ENCODE assay signal across 8 mouse cellular contexts in genomic region chr2:150665534-150666451, GRCm38 (mm10). TPM values are rescaled to one million over a fixed set of nuclear protein-coding genes. Genes with fewer than 3 reads are reported as not detected.
DNase-seq lines count a peak whose midpoint lies in the region; ATAC-seq lines count a peak whose summit lies in the region.

No protein-coding gene starts in this region.

- peaks cover 19% of the 10 kb centered on the region for H3K4me1 ChIP-seq in hindbrain, embryonic 12.5 days

- H3K9me3 ChIP-seq in hindbrain, embryonic 12.5 days (replicated peaks): no peaks in the 10 kb centered on the region

- H3K27ac ChIP-seq in hindbrain, embryonic 12.5 days: no peak overlapping the region

- DNase-seq in ovary, adult 18-20 months (ENCODE audit: low spot score): peak; percentile 68
- no peak for DNase-seq in ovary, postnatal 36 days (ENCODE audit: low spot score)
- DNase-seq in thymus, postnatal 10 days (ENCODE audit: low spot score in 2 of 2): peak; percentile 49 to 60
- DNase-seq in adrenal gland, postnatal 36 days: no peak
- DNase-seq in cerebellum, postnatal 4 days (ENCODE audit: low spot score in 2 of 2): no peak
- DNase-seq in layer of hippocampus, adult 9-10 months (ENCODE audit: low spot score): no peak

- peak overlapping the region; percentile 29 for H3K4me2 ChIP-seq in hindbrain, embryonic 12.5 days (replicated peaks)

- 48% methylated on average over 10 of the region's 10 CpGs for WGBS in hindbrain, embryonic 12.5 days

- peaks cover 21% of the 10 kb centered on the region for H3K27me3 ChIP-seq in hindbrain, embryonic 12.5 days

- no peak overlapping the region for H3K9ac ChIP-seq in hindbrain, embryonic 12.5 days

- no peaks in the 10 kb centered on the region for H3K36me3 ChIP-seq in hindbrain, embryonic 12.5 days

- H3K4me3 ChIP-seq in hindbrain, embryonic 12.5 days: no peak overlapping the region

- ATAC-seq in hindbrain, embryonic 12.5 days (ENCODE audit: low FRiP score): no peak
- peak; percentile 37 for ATAC-seq in megakaryocyte progenitor cell, adult 5-6 weeks (replicated peaks; ENCODE audit: poor library complexity)

RNA-seq across cellular contexts. Expression of gene Acss1, which starts 2.5 kb away (rescaled TPM):
- polyA plus RNA-seq in hindbrain, embryonic 12.5 days (2016; fragmentation: Nextera tagmentation; extraction: Ambion mirVana): 28.4 and 32.6 TPM in 2 replicates
- total RNA-seq in megakaryocyte progenitor cell, adult 5-6 weeks (2015): 9.7 and 18.1 TPM in 2 replicates
- 15.4 and 20.7 TPM in 2 replicates for total RNA-seq in megakaryocyte progenitor cell, adult 5-6 weeks (2017)
- 10 to 100 TPM; 23.2 to 29.1 TPM for total RNA-seq in adrenal gland, postnatal 36 days (2021)

RNA-seq across cellular contexts. Expression of gene Vsx1, which starts 23.4 kb away (rescaled TPM):
- 1.0 and 1.3 TPM in 2 replicates for polyA plus RNA-seq in hindbrain, embryonic 12.5 days (2016; fragmentation: Nextera tagmentation; extraction: Ambion mirVana)
- not detected in 2 replicates for total RNA-seq in megakaryocyte progenitor cell, adult 5-6 weeks (2015)
- total RNA-seq in megakaryocyte progenitor cell, adult 5-6 weeks (2017): not detected in 2 replicates
- not detected for total RNA-seq in adrenal gland, postnatal 36 days (2021)

RNA-seq across cellular contexts. Expression of gene Apmap, which starts 57.4 kb away (rescaled TPM):
- polyA plus RNA-seq in hindbrain, embryonic 12.5 days (2016; fragmentation: Nextera tagmentation; extraction: Ambion mirVana): 36.1 and 38.1 TPM in 2 replicates
- total RNA-seq in megakaryocyte progenitor cell, adult 5-6 weeks (2015): 33.7 and 36.6 TPM in 2 replicates
- 71.2 and 73.6 TPM in 2 replicates for total RNA-seq in megakaryocyte progenitor cell, adult 5-6 weeks (2017)
- total RNA-seq in adrenal gland, postnatal 36 days (2021): 100 to 1,000 TPM; 117 to 146 TPM

Comparison
In these comparisons a context has a peak if more than half of its experiments do, and no peak if none do; other contexts are left out.
1. DNase-seq: peak in ovary, adult 18-20 months (single experiment) and thymus, postnatal 10 days (2 of 2); none in ovary, postnatal 36 days (single experiment), adrenal gland, postnatal 36 days (0 of 2), cerebellum, postnatal 4 days (0 of 2) and layer of hippocampus, adult 9-10 months (single experiment).